Mouse (Mus musculus) forebrain, embryonic 10.5 days (tissue): ENCODE data around the gene Mcoln3. TPM values are rescaled to one million over a fixed set of nuclear protein-coding genes. Genes with fewer than 3 reads are reported as not detected.

Experiments
- DNase-seq: peaks from one replicate; pipeline ENCODE4 v3.0.0-alpha.2; 2017; ENCODE audit warnings: low spot score; ENCODE audit errors: extremely low spot score
- H3K27ac ChIP-seq: fragments of 300-500 bp; sonication (generic); 2 replicates; pipeline ENCODE4 v1.5.1; 2016; ENCODE audit warnings: mild to moderate bottlenecking
- H3K27me3 ChIP-seq: fragments of 300-500 bp; sonication (generic); 2 replicates; pipeline ENCODE4 v1.6.1; 2016; ENCODE audit warnings: mild to moderate bottlenecking; ENCODE audit not compliant: poor library complexity, severe bottlenecking
- H3K36me3 ChIP-seq: fragments of 300-500 bp; sonication (generic); replicated peaks from 2 replicates; pipeline ENCODE4 v1.6.1; 2016; ENCODE audit warnings: mild to moderate bottlenecking, moderate library complexity
- H3K4me1 ChIP-seq: fragments of 300-500 bp; sonication (generic); 2 replicates; pipeline ENCODE4 v1.6.1; 2016
- H3K4me3 ChIP-seq: fragments of 300-500 bp; sonication (generic); 2 replicates; pipeline ENCODE4 v1.5.1; 2016; ENCODE audit warnings: mild to moderate bottlenecking, moderate library complexity
- H3K9me3 ChIP-seq: fragments of 300-500 bp; sonication (generic); 2 replicates; pipeline ENCODE4 v1.6.1; 2016; ENCODE audit warnings: mild to moderate bottlenecking, moderate library complexity
- whole genome bisulfite sequencing: fragments of 180-500 bp; shearing (Covaris S2); methylation state at CpG from one replicate; pipeline ENCODE4 v1.1.7; 2016; 5-methylcytosine and 5-hydroxymethylcytosine counted together
- polyA plus RNA-seq: library from polyadenylated mRNA; unstranded; fragments of >200 nt; fragmentation: Nextera tagmentation; extraction: Ambion mirVana; gene quantifications from 2 replicates; pipeline ENCODE4 v1.2.1, GENCODE M21; 2016

The Mcoln3 gene
- polyA plus RNA-seq, 1 experiment from 2014 or later: 7.1 TPM

- no peaks in the 10 kb centered on the region for H3K36me3 ChIP-seq
- no peak for DNase-seq
- H3K4me3 ChIP-seq: no peak overlapping the region
- 75% methylated on average over 2 of the region's 2 CpGs for WGBS
- H3K27ac ChIP-seq: no peak overlapping the region
- peaks cover 9% of the 10 kb centered on the region for H3K4me1 ChIP-seq
- peaks cover 9% of the 10 kb centered on the region for H3K9me3 ChIP-seq
- H3K27me3 ChIP-seq: peaks cover 15% of the 10 kb centered on the region
Measured at GRCm38 (mm10) chr3:146108945-146109344, 8.3 kb upstream of the Mcoln3 start.

GRCm38 (mm10) chr3:146110358-146110757 lies 6.9 kb upstream of the Mcoln3 start:
- Histone ChIP-seq H3K4me1 (peaks cover 9% of the 10 kb centered on the region), H3K36me3 (no peaks in the 10 kb centered on the region), H3K4me3 (no peak overlapping the region), H3K27ac (no peak overlapping the region), H3K9me3 (peaks cover 6% of the 10 kb centered on the region), H3K27me3 (peaks cover 15% of the 10 kb centered on the region)
- 78% methylated on average over 2 of the region's 2 CpGs for WGBS
- DNase-seq: no peak

- H3K27ac ChIP-seq: no peak overlapping the region
- WGBS: 78% methylated on average over 6 of the region's 6 CpGs
- no peak overlapping the region for H3K4me3 ChIP-seq
- H3K27me3 ChIP-seq: peaks cover 15% of the 10 kb centered on the region
- peaks cover 9% of the 10 kb centered on the region for H3K4me1 ChIP-seq
- DNase-seq: no peak
- no peaks in the 10 kb centered on the region for H3K36me3 ChIP-seq
- peaks cover under 1% of the 10 kb centered on the region; the same call in 1 of the 2 replicates for H3K9me3 ChIP-seq
Measured at GRCm38 (mm10) chr3:146110916-146111315, 6.3 kb upstream of the Mcoln3 start.

GRCm38 (mm10) chr3:146117997-146118457 lies 777 bp downstream of the Mcoln3 start:
- Histone ChIP-seq H3K27me3 (peaks cover 44% of the 10 kb centered on the region), H3K4me3 (peak overlapping the region; percentile 42; the same call in 1 of the 2 replicates), H3K36me3 (no peaks in the 10 kb centered on the region), H3K4me1 (peaks cover 28% of the 10 kb centered on the region), H3K27ac (no peak overlapping the region), H3K9me3 (no peaks in the 10 kb centered on the region)
- WGBS: 61% methylated on average over 9 of the region's 9 CpGs
- no peak for DNase-seq

GRCm38 (mm10) chr3:146121310-146122124 lies 4.3 kb downstream of the Mcoln3 start:
- H3K4me3 ChIP-seq: peak overlapping the region; percentile 41

GRCm38 (mm10) chr3:146122125-146122420 lies 4.8 kb downstream of the Mcoln3 start:
- no peak for DNase-seq
- Histone ChIP-seq H3K27me3 (peaks cover 34% of the 10 kb centered on the region), H3K27ac (peak overlapping the region; percentile 78), H3K9me3 (no peaks in the 10 kb centered on the region), H3K4me3 (peak overlapping the region; percentile 41), H3K4me1 (peaks cover 26% of the 10 kb centered on the region), H3K36me3 (no peaks in the 10 kb centered on the region)
- WGBS: 33% methylated on average over 3 of the region's 3 CpGs

More at GRCm38 (mm10) chr3:146121310-146122124, 4.3 kb downstream of the Mcoln3 start:
- WGBS: 5% methylated on average over 25 of the region's 25 CpGs
- Histone ChIP-seq H3K36me3 (no peaks in the 10 kb centered on the region), H3K27me3 (peaks cover 39% of the 10 kb centered on the region), H3K4me1 (peaks cover 28% of the 10 kb centered on the region), H3K9me3 (no peaks in the 10 kb centered on the region), H3K27ac (peak overlapping the region; percentile 78)
- DNase-seq: peak; percentile 58

GRCm38 (mm10) chr3:146122807-146123463 lies 5.7 kb downstream of the Mcoln3 start:
- Histone ChIP-seq H3K4me1 (peaks cover 17% of the 10 kb centered on the region), H3K27me3 (peaks cover 25% of the 10 kb centered on the region), H3K27ac (no peak overlapping the region), H3K4me3 (no peak overlapping the region), H3K36me3 (no peaks in the 10 kb centered on the region), H3K9me3 (no peaks in the 10 kb centered on the region)
- no peak for DNase-seq
- 85% methylated on average over 8 of the region's 8 CpGs for WGBS

- WGBS: 88% methylated on average over 9 of the region's 9 CpGs
- DNase-seq: no peak
- peaks cover 17% of the 10 kb centered on the region for H3K4me1 ChIP-seq
- H3K4me3 ChIP-seq: no peak overlapping the region
- peaks cover 20% of the 10 kb centered on the region for H3K27me3 ChIP-seq
- no peaks in the 10 kb centered on the region for H3K9me3 ChIP-seq
- H3K36me3 ChIP-seq: no peaks in the 10 kb centered on the region
- H3K27ac ChIP-seq: no peak overlapping the region
Measured at GRCm38 (mm10) chr3:146123464-146123825, 6.2 kb downstream of the Mcoln3 start.

GRCm38 (mm10) chr3:146127205-146127604 lies 10.0 kb downstream of the Mcoln3 start:
- no peaks in the 10 kb centered on the region for H3K9me3 ChIP-seq
- H3K4me1 ChIP-seq: peaks cover 6% of the 10 kb centered on the region; the same call in 1 of the 2 replicates
- H3K27me3 ChIP-seq: no peaks in the 10 kb centered on the region
- H3K27ac ChIP-seq: no peak overlapping the region
- 0 out of 2 replicates have a peak, but pooled peaks cover 2% of the 10 kb centered on the region for H3K36me3 ChIP-seq
- H3K4me3 ChIP-seq: no peak overlapping the region
- 85% methylated on average over 6 of the region's 6 CpGs for WGBS
- no peak for DNase-seq

GRCm38 (mm10) chr3:146134834-146135233 lies 17.6 kb downstream of the Mcoln3 start:
- Histone ChIP-seq H3K27me3 (no peaks in the 10 kb centered on the region), H3K36me3 (0 out of 2 replicates have a peak, but pooled peaks cover 2% of the 10 kb centered on the region)
- 86% methylated on average over 9 of the region's 9 CpGs for WGBS

GRCm38 (mm10) chr3:146135417-146135816 lies 18.2 kb downstream of the Mcoln3 start:
- Histone ChIP-seq H3K4me1 (no peaks in the 10 kb centered on the region), H3K27ac (no peak overlapping the region), H3K4me3 (no peak overlapping the region), H3K9me3 (no peaks in the 10 kb centered on the region), H3K36me3 (0 out of 2 replicates have a peak, but pooled peaks cover 2% of the 10 kb centered on the region), H3K27me3 (no peaks in the 10 kb centered on the region)
- no peak for DNase-seq
- WGBS: 89% methylated on average over 2 of the region's 2 CpGs

More at GRCm38 (mm10) chr3:146134834-146135233, 17.6 kb downstream of the Mcoln3 start:
- Histone ChIP-seq H3K4me3 (no peak overlapping the region), H3K4me1 (no peaks in the 10 kb centered on the region), H3K9me3 (no peaks in the 10 kb centered on the region), H3K27ac (no peak overlapping the region)
- DNase-seq: no peak

- no peaks in the 10 kb centered on the region for H3K27me3 ChIP-seq
- H3K9me3 ChIP-seq: no peaks in the 10 kb centered on the region
- 40% methylated on average over 10 of the region's 10 CpGs for WGBS
- no peaks in the 10 kb centered on the region for H3K4me1 ChIP-seq
- 0 out of 2 replicates have a peak, but pooled peaks cover 2% of the 10 kb centered on the region for H3K36me3 ChIP-seq
- no peak overlapping the region for H3K27ac ChIP-seq
- no peak for DNase-seq
- H3K4me3 ChIP-seq: no peak overlapping the region
Measured at GRCm38 (mm10) chr3:146136422-146136821, 19.2 kb downstream of the Mcoln3 start.

- no peak for DNase-seq
- Histone ChIP-seq H3K9me3 (no peaks in the 10 kb centered on the region), H3K27me3 (no peaks in the 10 kb centered on the region), H3K4me1 (no peaks in the 10 kb centered on the region), H3K27ac (no peak overlapping the region), H3K4me3 (no peak overlapping the region), H3K36me3 (no peaks in the 10 kb centered on the region)
- 95% methylated on average over 7 of the region's 7 CpGs for WGBS
Measured at GRCm38 (mm10) chr3:146140276-146140675, 23.0 kb downstream of the Mcoln3 start.
